Mouse (Mus musculus) adrenal gland, postnatal 36 days (tissue): ENCODE measurements around the gene 1700025G04Rik. TPM values are rescaled to one million over a fixed set of nuclear protein-coding genes. Genes with fewer than 3 reads are reported as not detected.
"Not testable (repeated sequence)": the region's sequence is repeated elsewhere in the genome, so short reads cannot be mapped to it uniquely, and the experiment has no call there.

Experiments used
- DNase-seq, 2 experiments: peaks; one replicate each; pipeline ENCODE4 v3.0.0; 2021; ENCODE audit warnings: mixed read lengths in 1 of 2
- total RNA-seq, 2 experiments: library from RNA; stranded (reverse); gene quantifications; 2 replicates each; pipeline ENCODE4 v1.2.3; 2021

The 1700025G04Rik gene
- total RNA-seq, 2 experiments from 2014 or later = 51.0 to 92.3 TPM

- no peak for DNase-seq
These were observed 239.8 kb downstream of the 1700025G04Rik start for GRCm38 (mm10) chr1:151849993-151850608.

GRCm38 (mm10) chr1:151848286-151848685 lies 241.6 kb downstream of the 1700025G04Rik start:
- no peak for DNase-seq

GRCm38 (mm10) chr1:151845926-151846782 lies 243.8 kb downstream of the 1700025G04Rik start:
- DNase-seq = no peak

DNA sequence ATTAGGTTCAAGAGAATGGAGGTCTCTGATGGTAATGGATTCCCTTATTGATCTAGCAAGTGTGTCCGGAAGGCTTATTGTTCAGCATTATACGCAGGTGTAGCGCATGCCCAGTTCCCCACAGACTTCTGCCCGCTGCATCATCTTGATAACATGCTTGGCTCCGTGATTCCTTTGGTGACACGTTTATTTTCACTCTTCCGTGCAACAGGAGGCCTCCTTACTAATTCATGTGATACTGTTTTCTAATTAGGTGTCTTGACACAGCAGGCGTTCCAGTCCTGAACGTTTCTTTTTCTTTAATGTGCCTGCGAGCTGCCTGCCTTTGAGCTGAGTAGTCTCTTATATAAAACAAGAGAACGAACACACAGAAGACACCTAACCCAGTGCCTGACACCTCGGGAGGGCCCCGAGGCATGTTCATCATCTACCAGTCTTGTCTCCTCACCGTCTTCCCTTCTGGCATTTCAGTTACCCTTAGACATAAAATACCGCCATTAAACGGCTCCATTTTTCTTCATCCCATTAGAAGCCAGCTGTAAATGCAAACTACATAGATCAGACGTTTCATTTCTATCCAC lies 244.6 kb downstream of the 1700025G04Rik start:
- DNase-seq = no peak

DNA sequence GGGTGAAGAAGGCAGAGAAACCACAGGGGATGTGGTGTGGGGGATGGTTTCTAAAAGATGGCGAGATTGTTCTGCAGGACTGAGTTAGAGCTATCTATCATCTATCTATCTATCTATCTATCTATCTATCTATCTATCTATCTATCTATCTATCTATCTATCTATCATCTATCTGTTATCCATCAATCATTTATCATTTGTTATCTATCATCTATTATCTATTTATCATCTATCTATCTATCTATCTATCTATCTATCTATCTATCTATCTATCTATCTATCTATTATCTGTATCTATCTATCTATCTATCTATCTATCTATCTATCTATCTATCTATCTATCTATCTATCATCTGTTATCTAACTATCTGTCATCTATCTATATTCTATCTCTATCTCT lies 249.6 kb downstream of the 1700025G04Rik start:
- DNase-seq = not testable (repeated sequence)

DNA sequence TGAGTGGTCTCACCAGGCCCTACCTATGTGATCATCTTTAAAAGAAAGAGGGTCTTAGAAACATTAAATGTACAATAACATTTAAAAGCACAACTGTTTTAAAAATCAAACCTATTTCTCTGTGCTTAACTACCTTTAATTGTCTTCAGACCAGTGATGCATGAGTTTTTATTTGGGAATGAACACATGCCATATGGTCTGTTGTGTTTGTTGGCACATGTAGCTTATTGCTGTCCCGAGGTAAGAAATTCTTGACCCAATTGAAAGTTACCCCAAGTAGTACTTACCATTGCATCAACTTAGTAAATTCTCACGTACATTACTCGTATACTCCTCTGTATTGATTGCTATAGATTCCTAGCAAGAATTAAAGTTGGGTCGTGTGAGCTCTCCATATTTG lies 254.7 kb downstream of the 1700025G04Rik start:
- DNase-seq = no peak

DNA sequence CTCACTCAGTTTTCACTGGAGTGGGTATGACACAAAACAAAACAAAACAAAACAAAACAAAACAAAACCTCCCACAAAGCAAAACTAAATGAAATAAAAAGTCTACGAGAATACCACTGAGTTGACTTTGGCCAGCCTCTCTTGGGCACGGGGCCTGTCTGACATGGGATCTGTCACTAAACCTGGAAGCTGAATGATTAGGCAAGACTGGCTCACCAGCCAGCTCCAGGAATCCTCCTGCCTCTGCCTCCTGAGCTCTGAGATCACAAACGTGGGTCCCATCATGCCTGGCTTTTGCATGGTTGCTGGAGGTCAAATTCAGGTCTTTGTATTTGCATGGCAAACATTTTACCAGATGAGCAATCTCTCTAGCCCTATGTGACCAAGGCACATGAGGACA lies 258.1 kb downstream of the 1700025G04Rik start:
- DNase-seq = no peak

GRCm38 (mm10) chr1:151825065-151825464 lies 264.9 kb downstream of the 1700025G04Rik start:
- peak in 1 of 2 experiments; percentile 39 for DNase-seq

- DNase-seq = peak; percentile 55 to 78
These were observed 269.5 kb downstream of the 1700025G04Rik start for GRCm38 (mm10) chr1:151820457-151820856.

- DNase-seq = no peak
These were observed 270.7 kb downstream of the 1700025G04Rik start for GRCm38 (mm10) chr1:151819190-151819589.

DNA sequence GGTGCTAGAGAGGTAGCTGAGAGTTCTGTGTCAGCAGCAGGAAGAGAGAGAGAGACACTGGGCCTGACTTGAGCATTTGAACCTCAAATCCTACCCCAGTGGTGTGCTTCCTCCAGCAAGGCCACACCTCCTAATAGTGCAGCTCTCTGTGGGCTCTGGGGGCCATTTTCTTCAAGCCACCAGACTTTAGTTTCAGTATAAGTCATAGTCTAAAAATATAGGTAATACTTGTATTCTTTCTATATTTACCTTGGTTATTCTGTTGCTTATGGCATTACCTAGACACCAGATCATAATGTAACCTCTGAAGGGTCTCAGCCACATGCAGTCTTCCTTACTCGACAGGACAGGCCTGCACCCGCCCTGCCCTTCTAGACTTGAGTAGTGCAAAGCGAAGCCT lies 273.9 kb downstream of the 1700025G04Rik start:
- no peak for DNase-seq

GRCm38 (mm10) chr1:151812004-151812712 lies 277.8 kb downstream of the 1700025G04Rik start:
- DNase-seq = no peak

- no peak for DNase-seq
These were observed 278.5 kb downstream of the 1700025G04Rik start for GRCm38 (mm10) chr1:151811456-151811855.

DNA sequence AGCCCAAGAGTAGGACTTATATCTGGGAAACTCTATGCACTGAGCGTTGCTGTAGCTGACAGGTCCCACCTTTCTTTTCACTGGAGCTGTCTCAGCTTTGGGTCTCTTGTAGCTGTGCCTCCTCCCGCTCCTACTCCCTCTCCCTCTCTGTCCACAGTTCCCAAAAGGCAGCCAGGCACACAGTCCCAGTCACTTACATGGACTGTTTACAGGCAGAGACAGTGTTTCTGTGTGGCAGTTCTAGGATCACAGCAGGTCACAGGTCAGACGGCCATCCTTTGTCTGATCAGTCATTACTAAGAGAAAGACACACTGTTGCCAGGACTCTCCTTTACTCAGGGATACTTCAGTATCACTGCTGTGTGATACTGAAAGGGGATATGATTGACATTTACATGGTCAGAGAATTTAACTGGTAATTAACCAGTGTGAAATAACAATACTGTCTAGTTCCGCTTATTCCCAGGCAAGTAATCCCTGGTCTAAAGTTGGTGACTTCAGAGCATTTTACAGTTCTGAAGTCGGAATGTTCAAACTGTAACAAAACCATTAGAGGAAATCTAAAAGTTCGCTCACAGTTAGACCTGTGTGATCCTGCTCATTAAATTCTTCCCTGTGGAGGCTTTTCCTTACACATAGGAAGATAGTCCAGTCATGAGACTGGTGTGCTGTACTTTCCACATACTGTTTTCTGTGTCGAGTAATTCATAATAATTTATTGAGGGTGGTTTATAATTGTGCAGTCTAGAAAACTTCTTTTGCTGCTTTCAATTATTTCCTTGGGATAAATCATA lies 279.1 kb downstream of the 1700025G04Rik start:
- DNase-seq = no peak

DNA sequence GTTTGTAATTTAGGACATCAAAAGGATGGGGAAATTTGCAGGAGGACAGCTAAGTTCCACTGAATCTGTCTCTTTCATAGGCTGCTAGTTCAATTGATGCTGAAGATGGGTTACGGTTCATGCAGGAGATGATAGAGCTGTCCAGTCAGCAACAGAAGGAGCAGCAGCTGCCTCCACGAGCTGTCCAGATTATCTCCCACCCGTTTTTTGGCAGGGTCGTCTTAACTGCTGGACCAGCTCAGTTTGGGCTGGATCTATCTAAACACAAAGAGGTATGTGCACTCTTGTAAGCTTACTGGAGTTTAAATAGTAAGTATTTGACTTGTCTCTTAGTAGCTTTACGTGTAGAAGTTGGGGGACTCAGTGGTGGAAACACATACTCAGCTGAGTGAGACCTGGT lies 282.6 kb downstream of the 1700025G04Rik start:
- no peak for DNase-seq

DNA sequence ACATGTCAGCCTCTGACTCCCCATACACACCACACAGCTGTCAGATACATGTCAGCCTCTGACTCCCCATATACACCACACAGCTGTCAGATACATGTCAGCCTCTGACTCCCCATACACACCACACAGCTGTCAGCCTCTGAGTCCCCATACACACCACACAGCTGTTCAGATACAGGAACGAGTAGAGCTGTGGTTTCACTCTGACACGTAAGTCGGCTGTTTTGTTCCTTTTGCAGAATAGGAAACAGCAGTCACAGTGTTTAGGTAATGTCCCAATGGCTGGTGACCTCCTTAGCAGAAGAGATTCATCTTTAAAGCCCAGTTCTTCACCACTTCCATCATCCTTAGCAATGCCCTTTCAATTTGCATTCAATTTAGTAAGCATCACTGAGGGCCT lies 287.1 kb downstream of the 1700025G04Rik start:
- DNase-seq = not testable (repeated sequence)
